Mouse (Mus musculus) urinary bladder, postnatal 25 days (tissue): ENCODE data around the gene Tbxa2r.

Experiments
- DNase-seq: peaks from one replicate; pipeline ENCODE4 v3.0.0; 2022; ENCODE audit warnings: low spot score

The Tbxa2r gene

DNA sequence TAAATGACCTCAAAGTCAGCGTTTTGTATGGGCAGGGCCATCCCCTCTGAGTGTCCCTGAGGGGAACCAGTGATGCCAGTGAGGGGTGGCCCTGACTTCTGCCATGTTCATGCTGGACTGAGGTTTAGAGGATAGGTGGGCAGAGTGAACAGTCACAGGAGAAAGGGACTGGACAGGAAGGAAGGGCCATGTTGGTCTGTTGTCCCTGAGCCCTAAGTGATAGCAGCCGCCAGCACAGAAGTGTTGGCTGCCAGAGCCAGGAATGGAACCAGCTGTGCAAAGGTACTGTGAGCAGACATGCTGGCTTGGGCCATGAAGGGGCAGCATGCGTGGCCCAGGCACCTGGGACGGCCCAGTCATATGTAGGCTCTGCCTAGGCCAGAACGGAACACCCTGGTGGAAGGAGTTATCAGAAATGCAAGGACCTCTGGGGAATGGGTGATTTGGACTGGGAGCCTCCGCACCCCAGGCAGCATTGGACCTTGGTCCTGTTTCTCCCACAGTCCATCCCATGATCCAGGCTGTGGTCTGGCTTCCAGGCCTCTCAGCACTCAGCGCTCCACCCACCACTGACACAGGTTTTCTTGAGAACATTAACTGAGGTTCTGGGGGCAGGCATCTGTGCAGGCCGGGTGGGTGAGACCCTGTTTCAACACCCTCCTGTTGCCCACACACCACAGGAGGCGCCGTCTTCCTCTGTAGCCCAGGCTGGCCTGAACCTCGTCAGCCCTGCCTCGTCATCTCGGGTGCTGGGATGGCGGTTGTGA, 28.8 kb upstream of the Tbxa2r start:
- no peak for DNase-seq

- no peak for DNase-seq
Observed at GRCm38 (mm10) chr10:81300352-81300907, 28.1 kb upstream of the Tbxa2r start.

- no peak for DNase-seq
Observed at GRCm38 (mm10) chr10:81301321-81301720, 27.2 kb upstream of the Tbxa2r start.

- no peak for DNase-seq
Observed at GRCm38 (mm10) chr10:81302288-81302687, 26.2 kb upstream of the Tbxa2r start.

- DNase-seq = no peak
Observed at GRCm38 (mm10) chr10:81302781-81303218, 25.7 kb upstream of the Tbxa2r start.

GRCm38 (mm10) chr10:81303258-81303657, 25.3 kb upstream of the Tbxa2r start:
- no peak for DNase-seq

DNA sequence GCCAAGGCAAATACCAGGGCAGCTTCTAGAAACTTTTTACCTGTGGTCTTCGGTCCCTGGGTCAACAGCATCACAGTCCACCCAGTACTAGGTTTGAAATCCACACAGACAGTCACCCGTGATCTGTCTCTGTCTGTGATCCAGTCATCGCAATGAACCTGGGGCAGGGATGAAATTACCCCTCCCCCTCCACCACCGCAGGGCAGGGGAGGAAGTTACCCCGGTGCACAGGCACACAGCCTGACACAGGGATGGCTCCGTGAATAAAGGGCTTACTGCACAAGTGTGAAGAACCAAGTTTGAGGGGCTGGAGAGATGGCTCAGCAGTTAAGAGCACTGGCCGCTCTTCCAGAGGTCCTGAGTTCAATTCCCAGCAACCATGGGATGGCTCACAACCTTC, 24.8 kb upstream of the Tbxa2r start:
- DNase-seq = no peak

DNA sequence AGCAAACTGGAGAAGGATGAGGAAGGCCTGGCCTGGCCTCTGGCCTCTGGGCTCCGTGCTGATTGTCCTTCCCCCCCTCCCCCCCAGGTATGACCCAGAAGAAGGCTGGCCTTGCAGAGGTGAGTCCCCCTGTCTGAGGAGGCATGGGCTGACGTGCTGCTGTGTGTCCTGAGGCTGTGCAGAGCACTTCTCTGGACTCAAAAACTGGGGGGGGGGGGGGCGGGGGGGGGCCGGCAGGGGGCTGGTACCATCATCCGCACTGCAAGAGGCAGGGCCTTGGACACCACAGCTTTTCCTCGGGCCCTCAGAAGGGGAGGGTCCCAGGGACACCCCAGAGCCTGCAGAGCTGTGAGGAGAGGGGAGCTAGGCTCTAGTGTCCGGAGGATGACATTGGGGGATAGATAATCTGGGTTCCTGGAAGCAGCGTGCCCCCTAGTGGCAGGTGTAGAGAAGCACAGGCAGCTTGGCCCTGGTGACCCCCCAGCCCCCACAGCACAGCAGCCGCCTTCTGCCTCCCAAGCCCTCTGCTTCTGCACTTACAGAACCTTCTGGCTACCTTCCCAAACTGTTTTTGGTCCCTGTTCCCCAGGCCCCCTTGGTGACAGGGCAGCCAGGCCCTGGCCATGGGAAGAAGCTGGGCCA, 23.8 kb upstream of the Tbxa2r start:
- DNase-seq = no peak

GRCm38 (mm10) chr10:81305663-81306062, 22.9 kb upstream of the Tbxa2r start:
- DNase-seq = no peak

GRCm38 (mm10) chr10:81306173-81306668, 22.3 kb upstream of the Tbxa2r start:
- DNase-seq = no peak

GRCm38 (mm10) chr10:81306837-81307682, 21.5 kb upstream of the Tbxa2r start:
- DNase-seq = no peak

DNA sequence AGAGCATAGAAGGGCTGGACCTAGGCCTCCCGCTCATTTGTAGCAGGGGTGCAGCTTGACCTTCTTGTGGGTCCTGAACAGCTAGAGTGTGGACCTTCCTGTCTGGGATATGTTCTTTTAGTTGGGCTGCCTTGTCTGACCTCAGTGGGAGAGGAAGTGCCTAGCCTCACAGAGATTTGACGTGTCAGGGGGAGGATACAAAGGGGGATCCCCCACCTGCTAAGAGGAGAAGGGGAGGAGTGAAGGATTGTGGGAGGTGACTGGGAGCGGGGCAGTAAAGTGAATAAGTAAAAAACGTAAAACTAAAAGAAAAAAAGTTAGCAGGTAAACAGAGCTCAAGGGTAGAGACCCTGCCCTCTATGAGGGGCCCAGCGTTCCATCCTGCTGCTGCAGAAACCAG, 19.0 kb upstream of the Tbxa2r start:
- no peak for DNase-seq

DNA sequence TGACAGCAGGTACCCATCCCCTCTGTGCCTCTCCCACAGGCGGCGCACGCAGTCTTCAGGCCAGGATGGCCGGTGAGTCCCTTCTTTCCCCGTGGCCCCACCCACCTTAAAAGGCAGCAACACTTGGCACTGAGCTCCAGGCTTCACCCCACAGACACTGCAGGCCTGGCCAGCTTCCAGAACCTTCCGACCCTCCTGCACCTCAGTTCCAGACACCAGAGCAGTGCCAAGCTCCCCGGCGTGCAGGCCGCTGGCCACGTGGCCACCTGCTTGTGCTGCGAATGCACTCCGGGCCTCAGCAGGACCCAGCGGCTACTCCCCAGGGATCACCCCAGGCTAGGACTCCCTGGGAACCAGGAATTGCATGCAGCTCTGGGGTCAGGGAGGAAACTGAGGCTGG, 14.9 kb upstream of the Tbxa2r start:
- no peak for DNase-seq

DNA sequence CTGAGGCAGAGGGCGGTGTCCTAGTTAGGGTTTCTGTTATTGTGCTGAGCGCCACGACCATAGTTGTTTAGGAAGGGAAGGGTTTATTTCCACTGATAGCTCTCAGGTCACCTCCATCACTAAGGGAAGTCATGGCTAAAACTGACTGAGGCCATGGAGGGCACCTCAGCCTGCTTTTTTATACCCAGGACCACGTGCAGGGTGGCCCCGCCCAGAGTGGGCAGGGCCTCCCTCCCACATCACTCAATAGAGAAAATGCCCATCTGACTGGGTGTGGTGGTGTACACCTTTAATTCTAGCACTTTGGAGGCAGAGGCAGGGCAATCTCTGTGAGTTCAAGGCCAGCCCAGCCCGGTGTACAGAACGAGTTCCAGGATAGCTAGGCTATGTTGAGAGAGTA, 14.3 kb upstream of the Tbxa2r start:
- no peak for DNase-seq

- DNase-seq = no peak
Observed at GRCm38 (mm10) chr10:81315587-81315986, 12.9 kb upstream of the Tbxa2r start.

DNA sequence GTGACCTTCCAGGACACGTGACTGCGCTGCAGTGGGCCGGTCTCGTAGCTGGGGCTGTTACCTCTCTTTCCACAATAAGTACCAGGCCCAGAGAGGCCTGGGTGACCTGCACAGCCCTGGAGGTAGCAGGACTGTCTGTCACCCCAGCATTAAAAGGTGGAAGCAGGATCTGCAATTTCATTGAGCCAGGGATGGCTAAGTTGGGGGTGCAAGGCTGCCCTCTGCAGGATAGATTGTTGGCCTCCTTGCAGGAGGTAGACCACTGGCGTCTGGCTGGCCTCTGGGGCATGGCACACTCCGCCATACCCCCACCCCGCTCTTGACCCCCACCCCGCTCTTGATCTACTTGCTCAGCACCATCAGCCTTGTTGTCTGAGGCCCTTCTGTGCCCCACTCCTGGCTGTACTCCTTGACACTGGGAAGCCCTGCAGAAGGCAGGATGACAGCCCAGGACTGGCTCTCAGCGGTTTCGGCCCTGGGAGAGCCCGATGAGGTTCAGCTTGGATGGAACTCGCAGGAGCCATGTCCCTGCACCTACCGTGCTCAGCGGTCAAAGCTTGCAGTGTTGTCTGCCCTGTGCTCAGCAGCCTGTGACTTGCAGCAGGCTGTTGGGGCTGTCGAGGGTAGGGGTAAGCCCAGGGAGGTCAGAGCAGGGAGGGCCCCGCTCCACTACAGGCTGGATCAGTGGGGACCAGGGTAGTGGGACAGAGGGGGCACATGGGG, 12.0 kb upstream of the Tbxa2r start:
- no peak for DNase-seq

DNA sequence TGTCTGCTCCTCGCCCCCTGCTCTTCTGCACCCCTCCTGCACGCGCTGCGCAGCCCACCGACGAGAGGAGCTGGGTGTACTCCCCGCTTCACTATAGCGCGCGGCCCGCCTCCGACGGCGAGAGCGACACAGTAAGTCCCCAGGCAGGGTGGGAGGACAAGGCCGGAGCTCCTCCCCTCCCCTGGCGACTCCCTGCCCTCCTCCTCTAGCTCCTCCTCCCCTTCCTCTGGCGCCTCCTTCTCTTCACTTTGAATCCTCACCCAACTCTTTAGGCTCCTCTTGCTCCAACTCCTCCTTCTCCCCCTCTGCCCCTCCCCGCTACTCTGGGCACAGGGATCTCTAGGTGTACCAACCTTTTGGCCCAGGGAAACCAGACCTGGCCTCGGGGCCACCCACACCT, 11.3 kb upstream of the Tbxa2r start:
- peak; percentile 43 for DNase-seq

DNA sequence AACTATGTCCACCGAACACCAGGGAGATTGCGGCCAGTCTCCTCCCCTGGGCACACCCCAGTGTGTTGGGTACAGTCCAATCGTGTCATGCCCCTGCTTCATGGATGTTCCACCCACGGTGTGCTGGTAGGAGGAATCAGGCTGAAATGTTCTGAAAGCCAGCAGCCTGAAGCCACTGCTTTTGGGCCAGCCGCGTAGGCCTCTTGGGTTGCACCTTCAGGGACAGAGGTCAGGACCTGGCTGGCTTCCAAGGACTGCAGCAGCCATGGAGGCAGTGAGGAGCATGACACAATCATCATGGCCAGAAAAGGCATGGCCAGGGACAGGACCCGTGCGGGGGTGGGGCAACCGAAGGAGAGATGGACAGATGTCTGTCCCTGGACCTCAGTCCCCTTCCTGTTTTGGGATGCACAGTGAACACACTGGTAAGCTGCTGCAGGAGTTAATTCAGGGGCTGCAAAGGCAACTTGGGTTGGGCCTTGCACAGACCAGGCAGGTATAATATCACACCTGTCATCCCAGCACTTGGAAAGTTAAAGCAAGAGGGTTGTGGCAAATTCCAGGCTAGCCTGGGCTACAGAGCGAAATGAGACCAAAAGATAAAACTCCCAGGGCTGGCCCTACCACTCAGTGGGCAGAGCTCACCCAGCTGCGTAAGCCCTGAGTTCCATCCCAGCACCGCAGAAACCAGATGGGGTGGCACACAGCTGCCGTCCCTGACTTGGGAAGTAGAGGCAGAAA, 9.8 kb upstream of the Tbxa2r start:
- DNase-seq = peak; percentile 31

- DNase-seq = no peak
Observed at GRCm38 (mm10) chr10:81319330-81319699, 9.2 kb upstream of the Tbxa2r start.

GRCm38 (mm10) chr10:81319741-81320549, 8.6 kb upstream of the Tbxa2r start:
- DNase-seq = peak; percentile 83
